Mouse (Mus musculus): ENCODE measurements around the gene Gpr33. TPM values are rescaled to one million over a fixed set of nuclear protein-coding genes. Genes with fewer than 3 reads are reported as not detected.

The Gpr33 gene
- total and polyA plus RNA-seq, 3 experiments: not detected

DNA sequence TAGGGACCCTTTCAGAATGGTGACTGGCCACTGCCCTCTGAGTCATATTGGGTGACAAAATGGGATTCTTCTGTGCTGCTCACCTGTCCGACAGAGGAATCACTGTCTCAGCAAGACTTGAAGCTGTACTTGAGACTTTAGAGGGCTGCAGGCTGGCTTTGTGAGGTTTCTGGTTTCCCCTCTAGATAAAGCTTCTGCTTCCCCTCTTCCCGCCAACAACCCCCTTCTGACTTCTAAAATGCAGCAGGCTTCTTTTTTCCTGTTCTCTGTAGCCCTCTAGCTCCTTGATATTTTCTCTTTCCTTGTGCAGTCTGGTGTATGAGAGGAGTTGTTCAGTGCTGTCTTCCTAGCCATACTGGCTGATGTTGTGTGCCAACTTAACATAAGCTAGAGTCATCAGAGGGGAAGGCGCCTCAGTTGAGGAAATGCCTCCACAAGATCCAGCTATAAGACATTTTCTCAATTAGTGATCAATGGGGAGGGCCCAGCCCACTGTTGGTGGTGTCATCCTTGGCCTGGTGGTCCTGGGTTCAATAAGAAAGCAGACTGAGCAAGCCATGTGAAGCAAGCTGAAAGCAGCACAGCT lies 42.6 kb downstream of the Gpr33 start:
- DNase-seq: no peak

DNA sequence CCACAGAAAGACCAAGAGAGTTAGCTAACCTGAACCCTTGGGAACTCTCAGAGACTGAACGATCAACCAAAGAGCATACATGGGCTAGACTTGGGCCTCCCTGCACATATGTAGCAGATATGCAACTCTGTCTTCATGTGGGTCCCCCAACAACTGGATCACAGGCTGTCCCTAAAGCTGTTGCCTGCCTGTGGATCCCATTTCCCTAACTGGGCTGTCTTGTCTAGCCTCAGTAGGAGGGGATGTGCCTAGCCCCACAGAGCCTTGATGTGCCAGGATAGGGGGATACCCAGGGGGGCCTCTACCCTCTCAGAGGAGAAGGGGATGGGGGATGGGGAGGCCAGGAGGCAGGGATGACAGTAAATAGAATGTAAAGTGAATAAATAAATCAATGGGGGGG lies 44.2 kb downstream of the Gpr33 start:
- no peak for DNase-seq

DNA sequence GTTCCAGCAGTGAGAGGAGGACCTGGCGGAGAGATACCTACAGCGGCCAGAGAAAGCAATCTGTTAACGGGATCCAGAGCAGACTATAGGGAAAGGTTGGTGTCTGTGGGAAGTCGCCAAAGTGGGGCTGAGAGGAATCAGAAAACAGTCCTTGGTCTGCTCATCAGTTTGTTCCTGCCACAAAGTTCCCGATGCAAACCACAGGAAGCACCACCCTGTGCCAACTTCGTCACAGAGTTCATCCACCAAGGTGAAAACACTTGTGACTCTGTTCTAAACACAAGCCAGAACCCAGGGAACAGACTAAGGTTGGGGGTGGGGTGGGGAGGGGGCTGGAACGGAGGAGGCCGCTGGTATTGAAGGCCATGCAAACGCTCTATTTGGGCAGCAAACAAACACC lies 51.3 kb downstream of the Gpr33 start:
- no peak for DNase-seq

DNA sequence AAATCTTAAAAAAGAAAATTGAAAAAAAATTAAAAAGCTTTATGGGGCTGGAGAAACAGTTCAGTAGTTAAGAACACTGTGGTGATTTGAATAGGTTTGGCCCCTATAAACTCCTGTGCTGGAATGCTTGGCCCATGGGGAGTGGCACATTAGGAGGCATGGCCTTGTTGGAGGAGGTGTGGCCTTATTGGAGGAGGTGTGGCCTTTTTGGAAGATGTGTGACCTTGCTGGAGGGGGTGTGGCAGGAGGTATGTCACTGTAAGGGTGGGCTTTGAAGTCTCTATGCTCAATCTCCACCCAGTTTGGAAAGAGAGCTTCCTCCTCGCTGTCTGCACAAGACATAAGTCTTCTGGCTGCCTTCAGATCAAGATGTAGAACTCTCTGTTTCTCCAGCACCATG lies 53.5 kb downstream of the Gpr33 start:
- DNase-seq: no peak

Other genes with a start within 250 kb of the Gpr33 start
- gene Hectd1, start 198.5 kb downstream of the Gpr33 start, total RNA-seq (2021): 10 to 100 TPM; 70.7 to 81.7 TPM
- 6.3 and 8.0 TPM in 2 replicates for gene Hectd1, start 198.5 kb downstream of the Gpr33 start, polyA plus RNA-seq (2012; rRNA removed)
- 10 to 100 TPM; 20.3 to 23.0 TPM for gene Heatr5a, start 56.7 kb downstream of the Gpr33 start, total RNA-seq (2021)
- 18.5 and 24.9 TPM in 2 replicates for gene Heatr5a, start 56.7 kb downstream of the Gpr33 start, polyA plus RNA-seq (2012; rRNA removed)
- gene Dtd2, start 21.6 kb downstream of the Gpr33 start, total RNA-seq (2021): 10 to 100 TPM; 16.1 to 22.5 TPM
- 10.3 and 16.5 TPM in 2 replicates for gene Dtd2, start 21.6 kb downstream of the Gpr33 start, polyA plus RNA-seq (2012; rRNA removed)
- 10 to 100 TPM in 1 of 2 experiments, 1 to 10 TPM in 1; 9.5 to 10.5 TPM for gene Nubpl, start 69.7 kb upstream of the Gpr33 start, total RNA-seq (2021)
- gene Nubpl, start 69.7 kb upstream of the Gpr33 start, polyA plus RNA-seq (2012; rRNA removed): 3.7 and 4.8 TPM in 2 replicates